Mouse (Mus musculus) cerebellum, adult 2 months (tissue): ENCODE data around the gene Pde10a.

Source experiments
- CTCF ChIP-seq: fragments of 200-500 bp; IDR thresholded peaks from 2 replicates; pipeline ENCODE4 v1.5.1; 2011; ENCODE audit warnings: low read depth, mild to moderate bottlenecking, control low read depth, low read length, moderate library complexity, borderline replicate concordance; ENCODE audit not compliant: insufficient read depth
- POLR2A ChIP-seq: fragments of 200-500 bp; IDR thresholded peaks from 2 replicates; pipeline ENCODE4 v1.6.1; 2011; ENCODE audit warnings: low read length, control low read depth, borderline replicate concordance; ENCODE audit not compliant: insufficient read depth

DNA sequence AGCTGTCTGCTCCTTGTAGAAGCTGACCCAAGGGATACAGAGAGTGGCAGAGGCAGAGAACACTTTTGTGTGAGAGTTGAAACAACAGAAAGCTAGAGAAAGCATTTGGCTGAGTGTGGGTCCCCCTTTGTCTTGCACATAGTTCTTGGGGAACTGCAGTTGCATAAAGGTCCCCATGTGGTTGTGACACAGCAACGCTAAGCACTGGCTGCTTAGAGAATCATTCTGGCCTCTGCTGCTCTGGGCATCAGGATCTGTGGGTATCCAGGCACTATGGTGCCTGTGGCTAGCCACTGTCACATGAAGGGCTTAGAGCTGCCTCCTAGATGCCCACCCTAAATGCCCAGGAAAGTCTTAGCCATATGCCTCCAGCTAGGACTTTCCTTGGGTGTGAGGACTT, 27.0 kb upstream of the Pde10a start:
- TF ChIP-seq POLR2A: no peak
- no peak for TF ChIP-seq CTCF
